Mouse (Mus musculus): ENCODE measurements around the gene Snapc2. TPM values are rescaled to one million over a fixed set of nuclear protein-coding genes. Genes with fewer than 3 reads are reported as not detected.
A peak's percentile ranks its signal among the peaks of the same experiment; 100 is the strongest.

Snapc2 gene
- polyA plus RNA-seq, 1 experiment from 2014 or later: 58.6 TPM

- H3K36me3 ChIP-seq (ENCODE audit: control insufficient read depth, insufficient read depth, low read length): peaks cover 72% of the 10 kb centered on the region
These were observed 5.4 kb downstream of the Snapc2 start for GRCm38 (mm10) chr8:4258233-4258632.

GRCm38 (mm10) chr8:4258678-4259077 lies 5.8 kb downstream of the Snapc2 start:
- H3K4me2 ChIP-seq (ENCODE audit: low read length): peak overlapping the region; percentile 81
- peak overlapping the region; percentile 88 for H3K4me3 ChIP-seq (replicated peaks; ENCODE audit: low read depth, low read length)
- no peaks in the 10 kb centered on the region for H3K27me3 ChIP-seq (ENCODE audit: control insufficient read depth, insufficient read depth, low read length)
- H3K9ac ChIP-seq (replicated peaks; ENCODE audit: low read length): peak overlapping the region; percentile 98
- H3K27ac ChIP-seq (replicated peaks; ENCODE audit: low read depth, low read length): peak overlapping the region; percentile 96
- ATAC-seq (ENCODE audit: low FRiP score, low TSS enrichment) (peak; percentile 83), DNase-seq (no peak)
- H3K4me1 ChIP-seq (ENCODE audit: control insufficient read depth, insufficient read depth, low read length): peaks cover 26% of the 10 kb centered on the region
- peaks cover 76% of the 10 kb centered on the region for H3K36me3 ChIP-seq (ENCODE audit: control insufficient read depth, insufficient read depth, low read length)
- WGBS: under 1% methylated on average over 32 of the region's 32 CpGs
- no peaks in the 10 kb centered on the region for H3K9me3 ChIP-seq (ENCODE audit: control insufficient read depth, low read length)

More at GRCm38 (mm10) chr8:4258233-4258632, 5.4 kb downstream of the Snapc2 start:
- peak overlapping the region; percentile 96 for H3K27ac ChIP-seq (replicated peaks; ENCODE audit: low read depth, low read length)
- peak overlapping the region; percentile 98 for H3K9ac ChIP-seq (replicated peaks; ENCODE audit: low read length)
- H3K4me1 ChIP-seq (ENCODE audit: control insufficient read depth, insufficient read depth, low read length): peaks cover 28% of the 10 kb centered on the region
- peak overlapping the region; percentile 88 for H3K4me3 ChIP-seq (replicated peaks; ENCODE audit: low read depth, low read length)
- DNase-seq (peak; percentile 91), ATAC-seq (ENCODE audit: low FRiP score, low TSS enrichment) (peak; percentile 75)
- H3K27me3 ChIP-seq (ENCODE audit: control insufficient read depth, insufficient read depth, low read length): no peaks in the 10 kb centered on the region
- WGBS: 1% methylated on average over 35 of the region's 35 CpGs
- H3K4me2 ChIP-seq (ENCODE audit: low read length): peak overlapping the region; percentile 81
- H3K9me3 ChIP-seq (ENCODE audit: control insufficient read depth, low read length): no peaks in the 10 kb centered on the region

- ATAC-seq (ENCODE audit: low FRiP score, low TSS enrichment) (peak; percentile 92), DNase-seq (peak; percentile 96)
- Histone ChIP-seq H3K4me3 (replicated peaks; ENCODE audit: low read depth, low read length) (peak within 1 kb of the TSS; percentile 88), H3K9ac (replicated peaks; ENCODE audit: low read length) (peak within 1 kb of the TSS; percentile 98), H3K27ac (replicated peaks; ENCODE audit: low read depth, low read length) (peak within 1 kb of the TSS; percentile 96), H3K36me3 (ENCODE audit: control insufficient read depth, insufficient read depth, low read length) (peaks cover 81% of the 10 kb centered on the region), H3K9me3 (ENCODE audit: control insufficient read depth, low read length) (no peaks in the 10 kb centered on the region), H3K27me3 (ENCODE audit: control insufficient read depth, insufficient read depth, low read length) (no peaks in the 10 kb centered on the region), H3K4me2 (ENCODE audit: low read length) (peak within 1 kb of the TSS; percentile 81), H3K4me1 (ENCODE audit: control insufficient read depth, insufficient read depth, low read length) (peaks cover 20% of the 10 kb centered on the region)
- WGBS: 8% methylated on average over 26 of the region's 33 CpGs
These were observed 6.4 kb downstream of the Snapc2 start, which contains the start of gene Ctxn1 for GRCm38 (mm10) chr8:4259125-4259804. TSS of gene Ctxn1 (minus strand) at chr8:4259274.

GRCm38 (mm10) chr8:4259805-4260170 lies 6.9 kb downstream of the Snapc2 start:
- H3K27ac ChIP-seq (replicated peaks; ENCODE audit: low read depth, low read length): peak overlapping the region; percentile 96
- H3K9ac ChIP-seq (replicated peaks; ENCODE audit: low read length): 0 out of 2 replicates have a peak overlapping the region, but pooled peaks have one; percentile 23
- H3K4me3 ChIP-seq (replicated peaks; ENCODE audit: low read depth, low read length): no peak overlapping the region; the same call in 1 of the 2 replicates
- ATAC-seq (ENCODE audit: low FRiP score, low TSS enrichment) (no peak), DNase-seq (no peak)
- no peaks in the 10 kb centered on the region for H3K27me3 ChIP-seq (ENCODE audit: control insufficient read depth, insufficient read depth, low read length)
- 88% methylated on average over 4 of the region's 4 CpGs for WGBS
- peak overlapping the region; percentile 81 for H3K4me2 ChIP-seq (ENCODE audit: low read length)
- no peaks in the 10 kb centered on the region for H3K9me3 ChIP-seq (ENCODE audit: control insufficient read depth, low read length)
- H3K36me3 ChIP-seq (ENCODE audit: control insufficient read depth, insufficient read depth, low read length): peaks cover 81% of the 10 kb centered on the region
- peaks cover 16% of the 10 kb centered on the region for H3K4me1 ChIP-seq (ENCODE audit: control insufficient read depth, insufficient read depth, low read length)

- H3K27ac ChIP-seq (replicated peaks; ENCODE audit: low read depth, low read length): no peak overlapping the region
- H3K4me3 ChIP-seq (replicated peaks; ENCODE audit: low read depth, low read length): no peak overlapping the region
- H3K9ac ChIP-seq (replicated peaks; ENCODE audit: low read length): no peak overlapping the region
- H3K27me3 ChIP-seq (ENCODE audit: control insufficient read depth, insufficient read depth, low read length): no peaks in the 10 kb centered on the region
- no peak for DNase-seq
- no peak overlapping the region for H3K4me2 ChIP-seq (ENCODE audit: low read length)
- H3K9me3 ChIP-seq (ENCODE audit: control insufficient read depth, low read length): no peaks in the 10 kb centered on the region
- WGBS: 91% methylated on average over 8 of the region's 8 CpGs
- H3K36me3 ChIP-seq (ENCODE audit: control insufficient read depth, insufficient read depth, low read length): peaks cover 84% of the 10 kb centered on the region
- no peak for ATAC-seq (ENCODE audit: low FRiP score, low TSS enrichment)
- no peaks in the 10 kb centered on the region for H3K4me1 ChIP-seq (ENCODE audit: control insufficient read depth, insufficient read depth, low read length)
These were observed 10.4 kb downstream of the Snapc2 start for GRCm38 (mm10) chr8:4263105-4263791.

GRCm38 (mm10) chr8:4265160-4265914 lies 12.5 kb downstream of the Snapc2 start:
- H3K9ac ChIP-seq (replicated peaks; ENCODE audit: low read length): no peak overlapping the region
- 94% methylated on average over 15 of the region's 15 CpGs for WGBS
- H3K9me3 ChIP-seq (ENCODE audit: control insufficient read depth, low read length): no peaks in the 10 kb centered on the region
- peaks cover 95% of the 10 kb centered on the region for H3K36me3 ChIP-seq (ENCODE audit: control insufficient read depth, insufficient read depth, low read length)
- DNase-seq: no peak
- H3K4me1 ChIP-seq (ENCODE audit: control insufficient read depth, insufficient read depth, low read length): no peaks in the 10 kb centered on the region
- H3K4me2 ChIP-seq (ENCODE audit: low read length): no peak overlapping the region
- ATAC-seq (ENCODE audit: low FRiP score, low TSS enrichment): no peak
- no peak overlapping the region for H3K4me3 ChIP-seq (replicated peaks; ENCODE audit: low read depth, low read length)
- H3K27me3 ChIP-seq (ENCODE audit: control insufficient read depth, insufficient read depth, low read length): no peaks in the 10 kb centered on the region
- H3K27ac ChIP-seq (replicated peaks; ENCODE audit: low read depth, low read length): no peak overlapping the region

GRCm38 (mm10) chr8:4267627-4268026 lies 14.7 kb downstream of the Snapc2 start:
- Histone ChIP-seq H3K9ac (replicated peaks; ENCODE audit: low read length) (no peak overlapping the region), H3K27ac (replicated peaks; ENCODE audit: low read depth, low read length) (no peak overlapping the region), H3K27me3 (ENCODE audit: control insufficient read depth, insufficient read depth, low read length) (no peaks in the 10 kb centered on the region), H3K4me2 (ENCODE audit: low read length) (no peak overlapping the region), H3K4me1 (ENCODE audit: control insufficient read depth, insufficient read depth, low read length) (no peaks in the 10 kb centered on the region), H3K36me3 (ENCODE audit: control insufficient read depth, insufficient read depth, low read length) (peaks cover 92% of the 10 kb centered on the region), H3K9me3 (ENCODE audit: control insufficient read depth, low read length) (no peaks in the 10 kb centered on the region), H3K4me3 (replicated peaks; ENCODE audit: low read depth, low read length) (no peak overlapping the region)
- DNase-seq (peak; percentile 36), ATAC-seq (ENCODE audit: low FRiP score, low TSS enrichment) (0 out of 2 replicates have a peak, but pooled peaks have one; percentile 50)
- 76% methylated on average over 15 of the region's 15 CpGs for WGBS

- no peaks in the 10 kb centered on the region for H3K9me3 ChIP-seq (ENCODE audit: control insufficient read depth, low read length)
- DNase-seq (no peak), ATAC-seq (ENCODE audit: low FRiP score, low TSS enrichment) (no peak)
- 97% methylated on average over 6 of the region's 6 CpGs for WGBS
- no peaks in the 10 kb centered on the region for H3K4me1 ChIP-seq (ENCODE audit: control insufficient read depth, insufficient read depth, low read length)
- no peak overlapping the region for H3K4me3 ChIP-seq (replicated peaks; ENCODE audit: low read depth, low read length)
- no peak overlapping the region for H3K9ac ChIP-seq (replicated peaks; ENCODE audit: low read length)
- H3K27ac ChIP-seq (replicated peaks; ENCODE audit: low read depth, low read length): no peak overlapping the region
- H3K27me3 ChIP-seq (ENCODE audit: control insufficient read depth, insufficient read depth, low read length): no peaks in the 10 kb centered on the region
- H3K4me2 ChIP-seq (ENCODE audit: low read length): no peak overlapping the region
- H3K36me3 ChIP-seq (ENCODE audit: control insufficient read depth, insufficient read depth, low read length): peaks cover 86% of the 10 kb centered on the region
These were observed 16.7 kb downstream of the Snapc2 start for GRCm38 (mm10) chr8:4269609-4270008.
